21 mouse cellular contexts compared by ENCODE assay signal in the genomic region with DNA sequence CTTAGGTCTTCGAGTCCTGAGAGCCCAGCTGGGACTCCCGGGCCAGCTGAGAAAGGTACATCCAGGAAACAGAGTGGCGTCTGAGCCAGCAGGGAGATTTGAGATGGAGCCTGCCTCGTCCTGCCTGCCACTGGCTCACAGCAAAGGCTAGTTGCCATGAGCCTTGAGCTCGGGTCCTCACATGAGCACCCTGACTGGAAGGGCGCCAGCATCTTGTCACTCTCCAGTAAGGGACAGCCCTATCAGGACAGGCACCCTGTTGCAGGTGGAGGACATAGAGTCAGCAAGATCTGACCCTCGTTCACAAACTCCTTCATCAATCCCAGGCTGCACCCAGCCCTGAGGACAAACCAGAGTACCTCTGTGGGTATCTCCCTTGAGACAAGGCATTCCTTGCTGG.
DNase-seq lines count a peak whose midpoint lies in the region; ATAC-seq and TF ChIP-seq lines count a peak whose summit lies in the region.
"Had no signal": no experiment of that assay in that cellular context is flagged by ENCODE, and none has a peak within 500 bp of the region (broad histone marks: within the 10 kb centered on the region; RNA-seq: fewer than 3 reads in every experiment).

No protein-coding gene starts in this region.

- H3K4me2 ChIP-seq in hindbrain, embryonic 14.5 days (replicated peaks) = no peak overlapping the region
- H3K4me2 ChIP-seq in hindbrain, embryonic 16.5 days (ENCODE audit: low read length) = no peak overlapping the region
- no peak overlapping the region for H3K4me2 ChIP-seq in midbrain, embryonic 15.5 days
- no peak overlapping the region for H3K4me2 ChIP-seq in midbrain, postnatal 0 days (ENCODE audit: low read depth, low read length, poor library complexity, severe bottlenecking)

- H3K9me3 ChIP-seq in hindbrain, embryonic 14.5 days (ENCODE audit: control insufficient read depth, low read length) = no peaks in the 10 kb centered on the region
- H3K9me3 ChIP-seq in hindbrain, embryonic 16.5 days (ENCODE audit: control insufficient read depth, low read length) = no peaks in the 10 kb centered on the region
- H3K9me3 ChIP-seq in midbrain, embryonic 15.5 days = no peaks in the 10 kb centered on the region
- no peaks in the 10 kb centered on the region for H3K9me3 ChIP-seq in midbrain, embryonic 10.5 days (replicated peaks)
- no peaks in the 10 kb centered on the region for H3K9me3 ChIP-seq in midbrain, postnatal 0 days (ENCODE audit: low read length)
- H3K9me3 ChIP-seq: embryonic facial prominence, embryonic 10.5 days; heart, embryonic 10.5 days had no signal

- H3K27me3 ChIP-seq in hindbrain, embryonic 14.5 days (ENCODE audit: control insufficient read depth, insufficient read depth, low read length) = no peaks in the 10 kb centered on the region
- no peaks in the 10 kb centered on the region for H3K27me3 ChIP-seq in hindbrain, embryonic 16.5 days (replicated peaks; ENCODE audit: control insufficient read depth, insufficient read depth, low read length)
- no peaks in the 10 kb centered on the region for H3K27me3 ChIP-seq in midbrain, embryonic 15.5 days (replicated peaks)
- H3K27me3 ChIP-seq in midbrain, embryonic 10.5 days (ENCODE audit: low read depth, poor library complexity, severe bottlenecking) = peaks cover 12% of the 10 kb centered on the region
- no peaks in the 10 kb centered on the region for H3K27me3 ChIP-seq in midbrain, postnatal 0 days (ENCODE audit: insufficient read depth, low read length)
- H3K27me3 ChIP-seq: CH12.LX, Patski had no signal

- DNase-seq in cerebellum, postnatal 25 days = peak; percentile 10 to 25
- no peak for DNase-seq in cerebellum, adult 8-10 months
- DNase-seq in hindbrain, embryonic 14.5 days (ENCODE audit: low spot score) = no peak
- DNase-seq in midbrain, embryonic 10.5 days (ENCODE audit: low spot score) = no peak
- no peak for DNase-seq in midbrain, postnatal 0 days (ENCODE audit: low spot score)
- DNase-seq: adrenal gland, postnatal 14 days; cerebellum, adult 11-12 months; cerebellum, postnatal 36 days; heart, adult 18-20 months; heart, postnatal 10 days; heart, postnatal 4 days had no signal

- no peak overlapping the region for H3K4me3 ChIP-seq in hindbrain, embryonic 14.5 days (replicated peaks; ENCODE audit: low read length)
- H3K4me3 ChIP-seq in hindbrain, embryonic 16.5 days (ENCODE audit: low read length) = no peak overlapping the region
- H3K4me3 ChIP-seq in midbrain, embryonic 15.5 days = no peak overlapping the region
- H3K4me3 ChIP-seq in midbrain, embryonic 10.5 days = no peak overlapping the region
- no peak overlapping the region for H3K4me3 ChIP-seq in midbrain, postnatal 0 days (ENCODE audit: low read depth, low read length)
- H3K4me3 ChIP-seq: embryonic facial prominence, embryonic 10.5 days; heart, embryonic 10.5 days had no signal

- no peak for TF ChIP-seq CTCF in midbrain, postnatal 0 days (IDR thresholded peaks at IDR 0.05)

- H3K9ac ChIP-seq in hindbrain, embryonic 14.5 days = no peak overlapping the region
- H3K9ac ChIP-seq in hindbrain, embryonic 16.5 days (ENCODE audit: low read depth, low read length) = no peak overlapping the region
- H3K9ac ChIP-seq in midbrain, embryonic 15.5 days = no peak overlapping the region
- no peak overlapping the region for H3K9ac ChIP-seq in midbrain, postnatal 0 days (replicated peaks; ENCODE audit: low read length, poor library complexity, severe bottlenecking)

- peak overlapping the region; percentile 32; the same call in 1 of the 2 replicates for H3K27ac ChIP-seq in hindbrain, embryonic 14.5 days
- no peak overlapping the region for H3K27ac ChIP-seq in hindbrain, embryonic 16.5 days (ENCODE audit: low read depth, low read length)
- H3K27ac ChIP-seq in midbrain, embryonic 15.5 days = peak overlapping the region; percentile 47; the same call in 1 of the 2 replicates
- H3K27ac ChIP-seq in midbrain, embryonic 10.5 days (replicated peaks) = no peak overlapping the region
- H3K27ac ChIP-seq in midbrain, postnatal 0 days (ENCODE audit: low read depth, low read length) = peak overlapping the region; percentile 51; the same call in 1 of the 2 replicates
- H3K27ac ChIP-seq: embryonic facial prominence, embryonic 10.5 days; heart, embryonic 10.5 days had no signal

- WGBS in hindbrain, embryonic 14.5 days = 90% methylated on average over 7 of the region's 7 CpGs
- WGBS in hindbrain, embryonic 16.5 days = 86% methylated on average over 7 of the region's 7 CpGs
- WGBS in midbrain, embryonic 15.5 days = 93% methylated on average over 7 of the region's 7 CpGs
- WGBS in midbrain, embryonic 10.5 days = 94% methylated on average over 7 of the region's 7 CpGs
- 94% methylated on average over 7 of the region's 7 CpGs for WGBS in midbrain, postnatal 0 days

- no peaks in the 10 kb centered on the region for H3K36me3 ChIP-seq in hindbrain, embryonic 14.5 days (replicated peaks; ENCODE audit: control insufficient read depth, insufficient read depth)
- no peaks in the 10 kb centered on the region for H3K36me3 ChIP-seq in hindbrain, embryonic 16.5 days (ENCODE audit: control insufficient read depth, insufficient read depth, low read length)
- no peaks in the 10 kb centered on the region for H3K36me3 ChIP-seq in midbrain, embryonic 15.5 days (replicated peaks)
- peaks cover 27% of the 10 kb centered on the region for H3K36me3 ChIP-seq in midbrain, embryonic 10.5 days
- H3K36me3 ChIP-seq in midbrain, postnatal 0 days (ENCODE audit: insufficient read depth, low read length) = peaks cover 6% of the 10 kb centered on the region

- no peak for ATAC-seq in hindbrain, embryonic 14.5 days (ENCODE audit: low FRiP score)
- no peak for ATAC-seq in hindbrain, embryonic 16.5 days
- ATAC-seq in midbrain, embryonic 15.5 days (replicated peaks) = no peak
- no peak for ATAC-seq in midbrain, postnatal 0 days (ENCODE audit: low FRiP score)
- ATAC-seq: activated CD4-positive, CD25-positive, alpha-beta regulatory T cell, adult 4 months; forebrain, embryonic 14.5 days; inflammation-experienced regulatory T-cells, adult 6 months; intestine, postnatal 0 days; Patski had no signal

- peaks cover 22% of the 10 kb centered on the region for H3K4me1 ChIP-seq in hindbrain, embryonic 14.5 days (replicated peaks; ENCODE audit: control insufficient read depth, insufficient read depth, low read length)
- H3K4me1 ChIP-seq in hindbrain, embryonic 16.5 days (ENCODE audit: control insufficient read depth, insufficient read depth, low read depth, low read length) = peaks cover 20% of the 10 kb centered on the region
- H3K4me1 ChIP-seq in midbrain, embryonic 15.5 days = peaks cover 24% of the 10 kb centered on the region
- peaks cover 13% of the 10 kb centered on the region for H3K4me1 ChIP-seq in midbrain, embryonic 10.5 days
- H3K4me1 ChIP-seq in midbrain, postnatal 0 days (ENCODE audit: insufficient read depth, low read length) = peaks cover 9% of the 10 kb centered on the region; the same call in 1 of the 2 replicates

Comparison
In these comparisons a context has a peak if more than half of its experiments do, and no peak if none do; other contexts are left out.
1. DNase-seq: peak in cerebellum, postnatal 25 days (2 of 2); none in cerebellum, adult 8-10 months (single experiment), hindbrain, embryonic 14.5 days (single experiment), midbrain, embryonic 10.5 days (single experiment) and midbrain, postnatal 0 days (single experiment).
2. H3K27ac ChIP-seq: peak in hindbrain, embryonic 14.5 days (single experiment), midbrain, embryonic 15.5 days (single experiment) and midbrain, postnatal 0 days (single experiment); none in hindbrain, embryonic 16.5 days (single experiment) and midbrain, embryonic 10.5 days (single experiment).